Mouse (Mus musculus) limb, embryonic 11.5 days (tissue): ENCODE data around the gene Ubr4. TPM values are rescaled to one million over a fixed set of nuclear protein-coding genes. Genes with fewer than 3 reads are reported as not detected.

Source experiments
- ATAC-seq: fragments of 200-750 bp; cut with Nextera tagmentation; 2 replicates; pipeline ENCODE4 v1.8.0; 2017; ENCODE audit warnings: low read depth; ENCODE audit not compliant: insufficient number of reproducible peaks, low FRiP score, low TSS enrichment
- DNase-seq: peaks from one replicate; pipeline ENCODE4 v3.0.0-alpha.2; 2015; ENCODE audit warnings: low spot score
- H3K27ac ChIP-seq: fragments of 300-500 bp; sonication (generic); replicated peaks from 2 replicates; pipeline ENCODE4 v1.5.1; 2014; ENCODE audit warnings: low read depth, mild to moderate bottlenecking, low read length
- H3K27me3 ChIP-seq: fragments of 300-500 bp; sonication (generic); 2 replicates; pipeline ENCODE4 v1.6.1; 2014; ENCODE audit warnings: mild to moderate bottlenecking, low read length, mixed read lengths; ENCODE audit not compliant: control insufficient read depth, insufficient read depth
- H3K36me3 ChIP-seq: fragments of 300-500 bp; sonication (generic); 2 replicates; pipeline ENCODE4 v1.6.1; 2014; ENCODE audit warnings: mild to moderate bottlenecking, low read length, moderate library complexity, mixed read lengths; ENCODE audit not compliant: control insufficient read depth, insufficient read depth
- H3K4me1 ChIP-seq: fragments of 300-500 bp; sonication (generic); 2 replicates; pipeline ENCODE4 v1.6.1; 2014; ENCODE audit warnings: low read length, mixed read lengths; ENCODE audit not compliant: control insufficient read depth, insufficient read depth
- H3K4me2 ChIP-seq: fragments of 300-500 bp; sonication (generic); 2 replicates; pipeline ENCODE4 v1.6.1; 2014; ENCODE audit warnings: low read depth, mild to moderate bottlenecking, moderate library complexity; ENCODE audit not compliant: severe bottlenecking
- H3K4me3 ChIP-seq: fragments of 300-500 bp; sonication (generic); 2 replicates; pipeline ENCODE4 v1.5.1; 2014; ENCODE audit warnings: low read depth, low read length
- H3K9ac ChIP-seq: fragments of 300-500 bp; sonication (generic); 2 replicates; pipeline ENCODE4 v1.6.1; 2014; ENCODE audit warnings: mild to moderate bottlenecking, low read length
- H3K9me3 ChIP-seq: fragments of 300-500 bp; sonication (generic); 2 replicates; pipeline ENCODE4 v1.6.1; 2016; ENCODE audit warnings: low read length; ENCODE audit not compliant: control insufficient read depth
- WGBS: fragments of 180-500 bp; shearing (Covaris S2); extraction: QIAGEN DNeasy Blood & Tissue Kit; methylation state at CpG from one replicate; pipeline ENCODE4 v1.1.7; 2014; 5-methylcytosine and 5-hydroxymethylcytosine counted together
- polyA plus RNA-seq: library from polyadenylated mRNA; unstranded; fragments of >200 nt; fragmentation: Nextera tagmentation; extraction: Ambion mirVana; gene quantifications from 2 replicates; pipeline ENCODE4 v1.2.1, GENCODE M21; 2014

Gene Ubr4
- polyA plus RNA-seq, 1 experiment from 2014 or later: 87.0 TPM

- Histone ChIP-seq H3K27ac (no peak overlapping the region), H3K4me2 (no peak overlapping the region), H3K9me3 (no peaks in the 10 kb centered on the region), H3K27me3 (no peaks in the 10 kb centered on the region), H3K9ac (no peak overlapping the region), H3K4me1 (peaks cover 13% of the 10 kb centered on the region), H3K36me3 (peaks cover 5% of the 10 kb centered on the region; the same call in 1 of the 2 replicates), H3K4me3 (no peak overlapping the region)
- ATAC-seq (no peak), DNase-seq (peak; percentile 50)
- 63% methylated on average over 4 of the region's 4 CpGs for WGBS
Measured at GRCm38 (mm10) chr4:139312632-139313031, 39.8 kb upstream of the Ubr4 start.

GRCm38 (mm10) chr4:139318449-139318848, 34.0 kb upstream of the Ubr4 start:
- no peak overlapping the region for H3K4me3 ChIP-seq

GRCm38 (mm10) chr4:139319740-139320139, 32.7 kb upstream of the Ubr4 start:
- 93% methylated on average over 4 of the region's 4 CpGs for WGBS
- no peak overlapping the region for H3K4me2 ChIP-seq
- no peak overlapping the region for H3K9ac ChIP-seq
- H3K9me3 ChIP-seq: no peaks in the 10 kb centered on the region
- no peak overlapping the region for H3K27ac ChIP-seq
- no peak overlapping the region for H3K4me3 ChIP-seq
- H3K27me3 ChIP-seq: no peaks in the 10 kb centered on the region
- H3K4me1 ChIP-seq: no peaks in the 10 kb centered on the region
- H3K36me3 ChIP-seq: peaks cover 3% of the 10 kb centered on the region; the same call in 1 of the 2 replicates
- DNase-seq (no peak), ATAC-seq (no peak)

More at GRCm38 (mm10) chr4:139318449-139318848, 34.0 kb upstream of the Ubr4 start:
- H3K4me1 ChIP-seq: no peaks in the 10 kb centered on the region
- ATAC-seq (no peak), DNase-seq (no peak)
- no peaks in the 10 kb centered on the region for H3K27me3 ChIP-seq
- no peak overlapping the region for H3K9ac ChIP-seq
- H3K9me3 ChIP-seq: no peaks in the 10 kb centered on the region
- H3K4me2 ChIP-seq: no peak overlapping the region
- peaks cover 5% of the 10 kb centered on the region; the same call in 1 of the 2 replicates for H3K36me3 ChIP-seq
- H3K27ac ChIP-seq: no peak overlapping the region
- 89% methylated on average over 11 of the region's 11 CpGs for WGBS

GRCm38 (mm10) chr4:139330605-139331004, 21.8 kb upstream of the Ubr4 start:
- ATAC-seq: peak; percentile 54
- no peak overlapping the region for H3K27ac ChIP-seq
- no peaks in the 10 kb centered on the region for H3K4me1 ChIP-seq
- no peaks in the 10 kb centered on the region for H3K9me3 ChIP-seq
- no peak overlapping the region; the same call in 1 of the 2 replicates for H3K4me3 ChIP-seq
- 9% methylated on average over 10 of the region's 10 CpGs for WGBS
- H3K9ac ChIP-seq: no peak overlapping the region
- no peaks in the 10 kb centered on the region for H3K27me3 ChIP-seq
- peak; percentile 85 for DNase-seq
- H3K36me3 ChIP-seq: no peaks in the 10 kb centered on the region
- peak overlapping the region; percentile 13; the same call in 1 of the 2 replicates for H3K4me2 ChIP-seq

- no peak overlapping the region for H3K4me2 ChIP-seq
- no peaks in the 10 kb centered on the region for H3K4me1 ChIP-seq
- H3K27me3 ChIP-seq: peaks cover 3% of the 10 kb centered on the region; the same call in 1 of the 2 replicates
- H3K36me3 ChIP-seq: no peaks in the 10 kb centered on the region
- WGBS: 86% methylated on average over 6 of the region's 9 CpGs
- H3K9me3 ChIP-seq: no peaks in the 10 kb centered on the region
- no peak overlapping the region for H3K4me3 ChIP-seq
- no peak overlapping the region for H3K9ac ChIP-seq
- no peak overlapping the region for H3K27ac ChIP-seq
- ATAC-seq (no peak), DNase-seq (no peak)
Measured at GRCm38 (mm10) chr4:139334631-139335295, 17.6 kb upstream of the Ubr4 start.

- WGBS: 76% methylated on average over 7 of the region's 7 CpGs
- no peak for DNase-seq
Measured at GRCm38 (mm10) chr4:139335507-139335906, 16.9 kb upstream of the Ubr4 start.

GRCm38 (mm10) chr4:139336822-139337483, 15.5 kb upstream of the Ubr4 start:
- H3K9me3 ChIP-seq: no peaks in the 10 kb centered on the region
- 23% methylated on average over 24 of the region's 24 CpGs for WGBS
- H3K4me1 ChIP-seq: no peaks in the 10 kb centered on the region
- H3K27ac ChIP-seq: no peak overlapping the region
- peaks cover 3% of the 10 kb centered on the region; the same call in 1 of the 2 replicates for H3K27me3 ChIP-seq
- DNase-seq: peak; percentile 91
- peak; percentile 44; the same call in 1 of the 2 replicates for ATAC-seq
- H3K4me3 ChIP-seq: peak overlapping the region; percentile 1; the same call in 1 of the 2 replicates
- H3K9ac ChIP-seq: no peak overlapping the region; the same call in 1 of the 2 replicates
- H3K4me2 ChIP-seq: peak overlapping the region; percentile 34
- no peaks in the 10 kb centered on the region for H3K36me3 ChIP-seq

More at GRCm38 (mm10) chr4:139335507-139335906, 16.9 kb upstream of the Ubr4 start:
- Histone ChIP-seq H3K27ac (no peak overlapping the region), H3K27me3 (peaks cover 3% of the 10 kb centered on the region; the same call in 1 of the 2 replicates), H3K36me3 (no peaks in the 10 kb centered on the region), H3K4me1 (no peaks in the 10 kb centered on the region), H3K4me2 (no peak overlapping the region), H3K9me3 (no peaks in the 10 kb centered on the region), H3K9ac (no peak overlapping the region), H3K4me3 (no peak overlapping the region)
- no peak for ATAC-seq

- H3K27me3 ChIP-seq: peaks cover 3% of the 10 kb centered on the region; the same call in 1 of the 2 replicates
- no peak for DNase-seq
- H3K9me3 ChIP-seq: no peaks in the 10 kb centered on the region
- H3K4me2 ChIP-seq: no peak overlapping the region
- ATAC-seq: no peak
- WGBS: 48% methylated on average over 33 of the region's 33 CpGs
- H3K27ac ChIP-seq: no peak overlapping the region
- no peak overlapping the region for H3K4me3 ChIP-seq
- H3K36me3 ChIP-seq: no peaks in the 10 kb centered on the region
- no peaks in the 10 kb centered on the region for H3K4me1 ChIP-seq
- no peak overlapping the region for H3K9ac ChIP-seq
Measured at GRCm38 (mm10) chr4:139338145-139338544, 14.3 kb upstream of the Ubr4 start.
